ENCODE assay signal across 8 mouse cellular contexts in the genomic region with DNA sequence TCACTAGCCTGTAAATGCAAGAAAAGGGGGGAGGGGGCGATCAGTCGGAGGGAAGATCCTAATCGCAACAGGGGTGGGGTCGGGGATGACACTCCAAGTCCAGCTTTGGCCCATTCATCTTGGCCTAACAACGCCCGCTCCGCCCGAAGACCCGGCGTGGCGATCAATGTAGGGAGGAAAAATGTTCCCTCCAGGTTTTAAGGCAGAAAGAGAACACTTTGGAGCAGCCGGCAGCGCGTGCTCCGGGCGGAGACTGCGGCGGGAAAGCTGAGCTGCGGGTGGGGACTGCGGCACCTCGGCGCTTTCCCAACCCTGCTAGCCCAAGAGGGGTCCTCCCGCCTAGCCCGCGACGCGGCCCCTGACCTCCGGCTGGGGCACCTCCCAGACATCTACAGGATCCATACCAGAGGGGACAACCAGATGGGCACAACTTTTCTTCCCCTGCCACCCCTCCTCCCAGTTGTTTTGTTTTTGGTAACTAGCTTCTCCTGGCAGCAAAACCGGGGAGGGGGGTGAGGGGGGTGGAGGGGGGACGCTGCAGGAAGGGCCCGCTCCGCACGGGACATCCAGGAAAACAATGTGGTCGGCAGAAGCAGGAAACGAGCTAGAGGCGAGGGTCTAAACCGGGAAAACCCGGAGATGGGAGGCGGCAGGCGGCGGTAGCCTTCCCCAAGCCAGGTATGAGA. TPM values are rescaled to one million over a fixed set of nuclear protein-coding genes. Genes with fewer than 3 reads are reported as not detected.
DNase-seq lines count a peak whose midpoint lies in the region; ATAC-seq lines count a peak whose summit lies in the region.

No protein-coding gene starts in this region.

- DNase-seq in 3T3-L1 (ENCODE audit: low read depth, low spot score) (peak; percentile 51), ZHBTc4 (ENCODE audit: low read depth, low spot score) (peak; percentile 69)
- peak; percentile 66 for DNase-seq in embryo, embryonic 11 days
- peak; percentile 80 for DNase-seq in heart, embryonic 10.5 days (ENCODE audit: low spot score)
- peak; percentile 21 for DNase-seq in liver, embryonic 13.5 days
- DNase-seq in thymus, postnatal 4 days, result peak; percentile 62

- no peaks in the 10 kb centered on the region for H3K27me3 ChIP-seq in heart, embryonic 10.5 days (ENCODE audit: insufficient read depth, poor library complexity, severe bottlenecking)
- no peaks in the 10 kb centered on the region for H3K27me3 ChIP-seq in kidney, embryonic 16.5 days (ENCODE audit: insufficient read depth, low read length)
- no peaks in the 10 kb centered on the region for H3K27me3 ChIP-seq in liver, embryonic 13.5 days
- H3K27me3 ChIP-seq in neural tube, embryonic 15.5 days (replicated peaks), result no peaks in the 10 kb centered on the region

- WGBS in heart, embryonic 10.5 days, result under 1% methylated on average over 41 of the region's 41 CpGs
- WGBS in kidney, embryonic 16.5 days, result under 1% methylated on average over 41 of the region's 41 CpGs
- WGBS in liver, embryonic 13.5 days (ENCODE audit: insufficient replicate concordance), result under 1% methylated on average over 41 of the region's 41 CpGs
- under 1% methylated on average over 41 of the region's 41 CpGs for WGBS in neural tube, embryonic 15.5 days

- peak overlapping the region; percentile 95 for H3K4me2 ChIP-seq in kidney, embryonic 16.5 days (replicated peaks; ENCODE audit: low read depth, low read length)
- H3K4me2 ChIP-seq in liver, embryonic 13.5 days, result peak overlapping the region; percentile 99
- peak overlapping the region; percentile 84 for H3K4me2 ChIP-seq in neural tube, embryonic 15.5 days

- H3K9me3 ChIP-seq in heart, embryonic 10.5 days, result no peaks in the 10 kb centered on the region
- no peaks in the 10 kb centered on the region for H3K9me3 ChIP-seq in kidney, embryonic 16.5 days (ENCODE audit: low read length)
- no peaks in the 10 kb centered on the region for H3K9me3 ChIP-seq in liver, embryonic 13.5 days (replicated peaks)
- no peaks in the 10 kb centered on the region for H3K9me3 ChIP-seq in neural tube, embryonic 15.5 days (replicated peaks)

- H3K36me3 ChIP-seq in heart, embryonic 10.5 days, result no peaks in the 10 kb centered on the region
- no peaks in the 10 kb centered on the region for H3K36me3 ChIP-seq in kidney, embryonic 16.5 days (ENCODE audit: insufficient read depth, low read length)
- H3K36me3 ChIP-seq in liver, embryonic 13.5 days, result no peaks in the 10 kb centered on the region
- H3K36me3 ChIP-seq in neural tube, embryonic 15.5 days, result no peaks in the 10 kb centered on the region

- no peak for ATAC-seq in kidney, embryonic 16.5 days (ENCODE audit: low FRiP score, low TSS enrichment)
- no peak for ATAC-seq in liver, embryonic 13.5 days (ENCODE audit: low read depth)
- no peak for ATAC-seq in neural tube, embryonic 15.5 days (ENCODE audit: low FRiP score)

- peak overlapping the region; percentile 91 for H3K4me3 ChIP-seq in heart, embryonic 10.5 days
- H3K4me3 ChIP-seq in kidney, embryonic 16.5 days (ENCODE audit: low read length), result peak overlapping the region; percentile 63
- H3K4me3 ChIP-seq in liver, embryonic 13.5 days (replicated peaks), result peak overlapping the region; percentile 85
- peak overlapping the region; percentile 67 for H3K4me3 ChIP-seq in neural tube, embryonic 15.5 days (replicated peaks)

- H3K9ac ChIP-seq in kidney, embryonic 16.5 days (replicated peaks; ENCODE audit: low read length), result peak overlapping the region; percentile 82
- peak overlapping the region; percentile 91 for H3K9ac ChIP-seq in liver, embryonic 13.5 days
- H3K9ac ChIP-seq in neural tube, embryonic 15.5 days (replicated peaks), result peak overlapping the region; percentile 94

- peak overlapping the region; percentile 95 for H3K27ac ChIP-seq in heart, embryonic 10.5 days
- peak overlapping the region; percentile 96 for H3K27ac ChIP-seq in kidney, embryonic 16.5 days (ENCODE audit: low read length)
- peak overlapping the region; percentile 94 for H3K27ac ChIP-seq in liver, embryonic 13.5 days
- H3K27ac ChIP-seq in neural tube, embryonic 15.5 days (replicated peaks), result peak overlapping the region; percentile 94

- peaks cover 48% of the 10 kb centered on the region for H3K4me1 ChIP-seq in heart, embryonic 10.5 days
- H3K4me1 ChIP-seq in kidney, embryonic 16.5 days (ENCODE audit: insufficient read depth, low read length), result peaks cover 41% of the 10 kb centered on the region
- H3K4me1 ChIP-seq in liver, embryonic 13.5 days (replicated peaks), result peaks cover 55% of the 10 kb centered on the region
- H3K4me1 ChIP-seq in neural tube, embryonic 15.5 days, result peaks cover 50% of the 10 kb centered on the region

RNA-seq across cellular contexts. Expression of a gene that starts 1.4 kb away (rescaled TPM):
- 18.7 and 19.4 TPM in 2 replicates for polyA plus RNA-seq in heart, embryonic 10.5 days (2016; fragmentation: Nextera tagmentation; extraction: Ambion mirVana)
- 11.5 and 18.1 TPM in 2 replicates for polyA plus RNA-seq in kidney, embryonic 16.5 days (2015; fragmentation: Nextera tagmentation; extraction: Ambion mirVana)
- polyA plus RNA-seq in liver, embryonic 13.5 days (2015; fragmentation: Nextera tagmentation; extraction: Ambion mirVana), result 3.7 and 4.6 TPM in 2 replicates
- polyA plus RNA-seq in neural tube, embryonic 15.5 days (2015; fragmentation: Nextera tagmentation; extraction: Ambion mirVana), result 23.2 and 27.2 TPM in 2 replicates

RNA-seq across cellular contexts. Expression of a gene that starts 2.0 kb away (rescaled TPM):
- 3.9 and 4.5 TPM in 2 replicates for polyA plus RNA-seq in heart, embryonic 10.5 days (2016; fragmentation: Nextera tagmentation; extraction: Ambion mirVana)
- polyA plus RNA-seq in kidney, embryonic 16.5 days (2015; fragmentation: Nextera tagmentation; extraction: Ambion mirVana), result 2.1 and 2.6 TPM in 2 replicates
- 2.9 and 3.1 TPM in 2 replicates for polyA plus RNA-seq in liver, embryonic 13.5 days (2015; fragmentation: Nextera tagmentation; extraction: Ambion mirVana)
- 1.2 and 1.8 TPM in 2 replicates for polyA plus RNA-seq in neural tube, embryonic 15.5 days (2015; fragmentation: Nextera tagmentation; extraction: Ambion mirVana)

Comparison
In these comparisons a context has a peak if more than half of its experiments do, and no peak if none do; other contexts are left out.
1. DNase-seq: peak in every context shown above with its lines; median percentile 80 in heart, embryonic 10.5 days; 69 in ZHBTc4; 66 in embryo, embryonic 11 days; 62 in thymus, postnatal 4 days; 51 in 3T3-L1; 21 in liver, embryonic 13.5 days.